Mouse (Mus musculus) hindbrain, postnatal 0 days (tissue): ENCODE results near the gene Frrs1l. TPM values are rescaled to one million over a fixed set of nuclear protein-coding genes. Genes with fewer than 3 reads are reported as not detected.
A peak's percentile ranks its signal among the peaks of the same experiment; 100 is the strongest.

Source experiments
- ATAC-seq: fragments of 200-750 bp; cut with Nextera tagmentation; 2 replicates; pipeline ENCODE4 v1.8.0; 2017; ENCODE audit warnings: mild to moderate bottlenecking, moderate TSS enrichment, moderate library complexity
- DNase-seq: peaks from one replicate; pipeline ENCODE4 v3.0.0-alpha.2; 2015; ENCODE audit warnings: low spot score
- H3K27ac ChIP-seq: fragments of 300-500 bp; sonication (generic); 2 replicates; pipeline ENCODE4 v1.5.1; 2014; ENCODE audit warnings: mild to moderate bottlenecking
- H3K27me3 ChIP-seq: fragments of 300-500 bp; sonication (generic); 2 replicates; pipeline ENCODE4 v1.6.1; 2014; ENCODE audit warnings: low read length, mixed read lengths; ENCODE audit not compliant: insufficient read depth
- H3K36me3 ChIP-seq: fragments of 300-500 bp; sonication (generic); 2 replicates; pipeline ENCODE4 v1.6.1; 2014; ENCODE audit warnings: low read length, mixed read lengths; ENCODE audit not compliant: insufficient read depth
- H3K4me1 ChIP-seq: fragments of 300-500 bp; sonication (generic); 2 replicates; pipeline ENCODE4 v1.6.1; 2014; ENCODE audit warnings: antibody characterized with exemption, low read length, mixed read lengths; ENCODE audit not compliant: insufficient read depth
- H3K4me2 ChIP-seq: fragments of 300-500 bp; sonication (generic); 2 replicates; pipeline ENCODE4 v1.6.1; 2014; ENCODE audit warnings: low read depth, mild to moderate bottlenecking, low read length, moderate library complexity, mixed read lengths
- H3K4me3 ChIP-seq: fragments of 300-500 bp; sonication (generic); 2 replicates; pipeline ENCODE4 v1.5.1; 2014; ENCODE audit warnings: low read length
- H3K9ac ChIP-seq: fragments of 300-500 bp; sonication (generic); replicated peaks from 2 replicates; pipeline ENCODE4 v1.6.1; 2014; ENCODE audit warnings: mild to moderate bottlenecking, low read length, moderate library complexity, mixed read lengths
- H3K9me3 ChIP-seq: fragments of 300-500 bp; sonication (generic); 2 replicates; pipeline ENCODE4 v1.6.1; 2016; ENCODE audit warnings: low read length, mixed read lengths
- CTCF ChIP-seq: IDR thresholded peaks from 2 replicates; pipeline ENCODE4 v1.5.1; 2016; ENCODE audit warnings: antibody characterized with exemption, control low read depth, low read depth
- WGBS: fragments of 180-500 bp; shearing (Covaris S2); extraction: QIAGEN DNeasy Blood & Tissue Kit; methylation state at CpG from one replicate; pipeline ENCODE4 v1.1.7; 2014; 5-methylcytosine and 5-hydroxymethylcytosine counted together
- polyA plus RNA-seq: library from polyadenylated mRNA; unstranded; fragments of >200 nt; fragmentation: Nextera tagmentation; extraction: Ambion mirVana; gene quantifications from 2 replicates; pipeline ENCODE4 v1.2.1, GENCODE M21; 2015
- total RNA-seq: library from RNA; depleted of rRNA; stranded (reverse); fragments of >200 nt; gene quantifications from 2 replicates; pipeline ENCODE4 v1.2.3, GENCODE M21; 2014

Gene Frrs1l
- total and polyA plus RNA-seq, 2 experiments from 2014 or later: 22.5 to 38.1 TPM

- DNase-seq (no peak), ATAC-seq (no peak)
- H3K9ac ChIP-seq: no peak overlapping the region
- no peak overlapping the region for H3K27ac ChIP-seq
- no peak overlapping the region for H3K4me2 ChIP-seq
- H3K36me3 ChIP-seq: no peaks in the 10 kb centered on the region
- 77% methylated on average over 2 of the region's 2 CpGs for WGBS
- no peak overlapping the region for H3K4me3 ChIP-seq
- H3K4me1 ChIP-seq: no peaks in the 10 kb centered on the region; the same call in 1 of the 2 replicates
- H3K9me3 ChIP-seq: peaks cover 2% of the 10 kb centered on the region; the same call in 1 of the 2 replicates
- H3K27me3 ChIP-seq: no peaks in the 10 kb centered on the region
- TF ChIP-seq CTCF: no peak
Observed at GRCm38 (mm10) chr4:56991951-56992350, 1.8 kb upstream of the Frrs1l start.

- DNase-seq (peak; percentile 64), ATAC-seq (peak; percentile 83)
- Histone ChIP-seq H3K27me3 (no peaks in the 10 kb centered on the region), H3K9ac (peak overlapping the region; percentile 78), H3K27ac (peak overlapping the region; percentile 90), H3K4me1 (no peaks in the 10 kb centered on the region; the same call in 1 of the 2 replicates), H3K36me3 (no peaks in the 10 kb centered on the region), H3K4me3 (peak overlapping the region; percentile 79), H3K4me2 (peak overlapping the region; percentile 93), H3K9me3 (no peaks in the 10 kb centered on the region)
- TF ChIP-seq CTCF: no peak
- WGBS: 6% methylated on average over 45 of the region's 45 CpGs
Observed at GRCm38 (mm10) chr4:56989431-56990214, 568 bp downstream of the Frrs1l start.

GRCm38 (mm10) chr4:56965586-56966179 lies 24.5 kb downstream of the Frrs1l start:
- H3K27ac ChIP-seq: no peak overlapping the region
- H3K9me3 ChIP-seq: no peaks in the 10 kb centered on the region
- ATAC-seq (no peak), DNase-seq (no peak)
- TF ChIP-seq CTCF: no peak
- no peaks in the 10 kb centered on the region for H3K4me1 ChIP-seq
- H3K27me3 ChIP-seq: no peaks in the 10 kb centered on the region
- 66% methylated on average over 7 of the region's 7 CpGs for WGBS
- no peak overlapping the region for H3K4me2 ChIP-seq
- H3K4me3 ChIP-seq: no peak overlapping the region
- peaks cover 32% of the 10 kb centered on the region for H3K36me3 ChIP-seq
- H3K9ac ChIP-seq: no peak overlapping the region

DNA sequence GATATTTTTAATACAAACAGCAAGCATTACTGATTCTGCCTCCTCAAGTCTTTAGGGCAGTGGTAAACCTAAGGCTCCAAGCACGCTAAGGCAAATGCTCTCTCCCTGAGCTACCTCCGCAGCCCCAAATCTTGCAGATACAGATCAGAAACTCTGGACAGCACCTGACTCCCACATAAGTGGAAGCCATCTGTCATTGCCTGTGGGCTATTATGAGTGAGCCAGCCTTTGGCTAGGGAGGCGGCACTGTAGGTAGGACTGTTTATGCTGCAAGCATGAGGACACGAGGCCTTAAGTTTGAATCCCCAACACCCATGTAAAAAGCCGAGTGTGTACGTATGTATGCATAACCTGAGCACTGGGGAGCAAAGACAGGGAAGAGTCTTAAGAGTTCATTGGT lies 26.5 kb downstream of the Frrs1l start:
- no peak overlapping the region for H3K4me3 ChIP-seq
- H3K9ac ChIP-seq: no peak overlapping the region
- no peak overlapping the region for H3K27ac ChIP-seq
- H3K4me2 ChIP-seq: no peak overlapping the region
- DNase-seq: no peak
- no peaks in the 10 kb centered on the region for H3K9me3 ChIP-seq
- no peak for ATAC-seq
- peaks cover 35% of the 10 kb centered on the region for H3K36me3 ChIP-seq
- no peaks in the 10 kb centered on the region for H3K4me1 ChIP-seq
- WGBS: 93% methylated on average over 6 of the region's 6 CpGs
- no peak for TF ChIP-seq CTCF
- no peaks in the 10 kb centered on the region for H3K27me3 ChIP-seq

GRCm38 (mm10) chr4:56961320-56961925 lies 28.8 kb downstream of the Frrs1l start:
- Histone ChIP-seq H3K36me3 (peaks cover 18% of the 10 kb centered on the region), H3K4me3 (no peak overlapping the region), H3K4me1 (no peaks in the 10 kb centered on the region), H3K9me3 (no peaks in the 10 kb centered on the region), H3K4me2 (no peak overlapping the region), H3K9ac (no peak overlapping the region), H3K27me3 (no peaks in the 10 kb centered on the region), H3K27ac (no peak overlapping the region)
- TF ChIP-seq CTCF: no peak
- 83% methylated on average over 12 of the region's 12 CpGs for WGBS
- DNase-seq (no peak), ATAC-seq (no peak)

- ATAC-seq: no peak
- H3K27ac ChIP-seq: no peak overlapping the region
- 64% methylated on average over 9 of the region's 9 CpGs for WGBS
Observed at GRCm38 (mm10) chr4:56957518-56957917, 32.7 kb downstream of the Frrs1l start.

More at GRCm38 (mm10) chr4:56957518-56957917, 32.7 kb downstream of the Frrs1l start:
- no peak for DNase-seq
- Histone ChIP-seq H3K36me3 (peaks cover 11% of the 10 kb centered on the region; the same call in 1 of the 2 replicates), H3K4me3 (no peak overlapping the region), H3K4me1 (no peaks in the 10 kb centered on the region), H3K9ac (no peak overlapping the region), H3K4me2 (no peak overlapping the region), H3K9me3 (no peaks in the 10 kb centered on the region), H3K27me3 (no peaks in the 10 kb centered on the region)
- TF ChIP-seq CTCF: no peak
